Mouse (Mus musculus) thymus, adult 2 months (tissue): ENCODE measurements around the gene Ccdc183.

Experiments
- CTCF ChIP-seq: fragments of 200-500 bp; IDR thresholded peaks from 2 replicates; pipeline ENCODE4 v1.5.1; 2012; ENCODE audit warnings: mild to moderate bottlenecking, control low read depth, low read length, moderate library complexity, borderline replicate concordance; ENCODE audit not compliant: control insufficient read depth, poor library complexity, insufficient read depth; ENCODE audit errors: extremely low read depth
- POLR2A ChIP-seq: fragments of 200-500 bp; IDR thresholded peaks from 2 replicates; pipeline ENCODE4 v1.6.1; 2012; ENCODE audit warnings: mild to moderate bottlenecking, low read length, control low read depth, moderate library complexity; ENCODE audit not compliant: control insufficient read depth, poor library complexity, insufficient read depth; ENCODE audit errors: extremely low read depth

GRCm38 (mm10) chr2:25652902-25653301 is 35.4 kb upstream of the Ccdc183 start, which contains the start of gene Lcn8:
- no peak for TF ChIP-seq CTCF
- TF ChIP-seq POLR2A: no peak
